Mouse (Mus musculus) cerebellum, adult 2 months (tissue): ENCODE measurements at regions not wholly inside any gene's neighbourhood (a gene's known extent, or its start where the extent isn't known, plus 50 kb on each side); places are given as distances from the start of the nearest gene placed in this dataset.

ENCODE experiments used
- CTCF ChIP-seq: fragments of 200-500 bp; IDR thresholded peaks from 2 replicates; pipeline ENCODE4 v1.5.1; 2011; ENCODE audit warnings: low read depth, mild to moderate bottlenecking, control low read depth, low read length, moderate library complexity, borderline replicate concordance; ENCODE audit not compliant: insufficient read depth
- POLR2A ChIP-seq: fragments of 200-500 bp; IDR thresholded peaks from 2 replicates; pipeline ENCODE4 v1.6.1; 2011; ENCODE audit warnings: low read length, control low read depth, borderline replicate concordance; ENCODE audit not compliant: insufficient read depth

GRCm38 (mm10) chr2:118035333-118035732 lies 76.3 kb upstream of the Thbs1 start:
- no peak for TF ChIP-seq POLR2A
- TF ChIP-seq CTCF: no peak
